Mouse (Mus musculus) limb, embryonic 14.5 days (tissue): Measurements from ENCODE around the gene Rbm20. TPM values are rescaled to one million over a fixed set of nuclear protein-coding genes. Genes with fewer than 3 reads are reported as not detected.

Experiments used
- ATAC-seq: fragments of 200-750 bp; cut with Nextera tagmentation; 2 replicates; pipeline ENCODE4 v1.8.0; 2017; ENCODE audit warnings: low read depth, moderate number of reproducible peaks, moderate TSS enrichment; ENCODE audit not compliant: low FRiP score
- DNase-seq: peaks from one replicate; pipeline ENCODE4 v3.0.0-alpha.2; 2015; ENCODE audit warnings: low spot score
- H3K27ac ChIP-seq: fragments of 300-500 bp; sonication (generic); replicated peaks from 2 replicates; pipeline ENCODE4 v1.5.1; 2014; ENCODE audit warnings: low read depth, mild to moderate bottlenecking, low read length, moderate library complexity, mixed read lengths
- H3K27me3 ChIP-seq: fragments of 300-500 bp; sonication (generic); 2 replicates; pipeline ENCODE4 v1.6.1; 2014; ENCODE audit warnings: low read length, mixed read lengths; ENCODE audit not compliant: control insufficient read depth, insufficient read depth
- H3K36me3 ChIP-seq: fragments of 300-500 bp; sonication (generic); 2 replicates; pipeline ENCODE4 v1.6.1; 2014; ENCODE audit warnings: mild to moderate bottlenecking, low read length, moderate library complexity, mixed read lengths; ENCODE audit not compliant: control insufficient read depth, insufficient read depth
- H3K4me1 ChIP-seq: fragments of 300-500 bp; sonication (generic); 2 replicates; pipeline ENCODE4 v1.6.1; 2014; ENCODE audit warnings: antibody characterized with exemption, low read length, mixed read lengths; ENCODE audit not compliant: control insufficient read depth, insufficient read depth
- H3K4me2 ChIP-seq: fragments of 300-500 bp; sonication (generic); replicated peaks from 2 replicates; pipeline ENCODE4 v1.6.1; 2014; ENCODE audit warnings: low read depth, mild to moderate bottlenecking, low read length, moderate library complexity; ENCODE audit not compliant: severe bottlenecking
- H3K4me3 ChIP-seq: fragments of 300-500 bp; sonication (generic); replicated peaks from 2 replicates; pipeline ENCODE4 v1.5.1; 2014; ENCODE audit warnings: low read length
- H3K9ac ChIP-seq: fragments of 300-500 bp; sonication (generic); 2 replicates; pipeline ENCODE4 v1.6.1; 2014; ENCODE audit warnings: mild to moderate bottlenecking, low read depth, low read length, moderate library complexity; ENCODE audit not compliant: severe bottlenecking
- H3K9me3 ChIP-seq: fragments of 300-500 bp; sonication (generic); 2 replicates; pipeline ENCODE4 v1.6.1; 2016; ENCODE audit warnings: low read length; ENCODE audit not compliant: control insufficient read depth
- POLR2A ChIP-seq: fragments of 200-500 bp; IDR thresholded peaks from 2 replicates; pipeline ENCODE4 v1.8.0; 2012; ENCODE audit warnings: inconsistent platforms, mild to moderate bottlenecking, moderate library complexity, borderline replicate concordance; ENCODE audit not compliant: insufficient read depth, insufficient read length; ENCODE audit errors: extremely low read depth
- WGBS: fragments of 180-500 bp; shearing (Covaris S2); extraction: QIAGEN DNeasy Blood & Tissue Kit; methylation state at CpG from one replicate; pipeline ENCODE4 v1.1.7; 2014; 5-methylcytosine and 5-hydroxymethylcytosine counted together
- polyA plus RNA-seq, 2 experiments: library from polyadenylated mRNA; depleted of rRNA in 1 of 2; stranded (reverse) in 1 of 2; unstranded in 1 of 2; fragments of >200 nt; fragmentation: Nextera tagmentation in 1 of 2; extraction: Ambion mirVana in 1 of 2; gene quantifications; 2 replicates each; pipeline versions ENCODE4 v1.2.1 to v1.2.3; 2012 to 2014

The Rbm20 gene
- polyA plus RNA-seq, 2 experiments: 5.5 to 10.0 TPM

DNA sequence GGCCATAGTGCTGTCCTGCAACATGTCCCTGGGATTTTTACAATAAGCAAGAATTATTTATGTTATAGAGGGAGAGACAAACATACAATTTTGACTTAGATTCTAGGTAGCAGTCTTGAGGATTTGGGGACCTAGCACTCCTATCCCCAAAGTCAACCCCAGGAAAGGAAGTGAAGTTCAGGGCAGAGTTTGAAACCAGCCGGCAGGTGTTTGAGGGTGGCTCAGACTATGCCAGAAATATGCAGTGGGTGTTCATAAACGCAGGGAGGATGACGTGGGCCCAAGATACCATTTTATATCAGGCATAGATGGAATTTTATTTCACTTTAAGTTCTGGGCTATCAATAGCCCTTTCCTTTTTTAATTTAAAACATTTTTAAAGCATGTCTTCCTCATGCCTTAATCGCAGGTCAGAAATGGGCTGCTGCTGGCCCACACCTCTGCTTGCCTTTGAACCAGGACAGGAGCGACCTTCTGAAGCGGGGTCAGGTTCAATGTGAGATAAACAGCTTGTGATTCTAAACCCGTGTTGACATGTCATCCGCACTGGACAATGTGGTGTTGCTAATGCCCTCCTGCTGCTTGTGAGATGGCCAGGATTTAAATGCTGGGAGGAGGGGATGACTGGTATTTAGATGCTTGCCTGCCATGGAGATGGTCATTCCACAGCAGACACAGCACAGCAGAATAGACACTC, 62.6 kb downstream of the Rbm20 start:
- Histone ChIP-seq H3K27ac (no peak overlapping the region), H3K4me1 (peaks cover 12% of the 10 kb centered on the region), H3K9me3 (no peaks in the 10 kb centered on the region), H3K36me3 (no peaks in the 10 kb centered on the region), H3K9ac (no peak overlapping the region), H3K27me3 (no peaks in the 10 kb centered on the region), H3K4me3 (no peak overlapping the region), H3K4me2 (no peak overlapping the region)
- WGBS: 55% methylated on average over 8 of the region's 8 CpGs
- no peak for ATAC-seq
- DNase-seq: no peak
- TF ChIP-seq POLR2A: no peak

DNA sequence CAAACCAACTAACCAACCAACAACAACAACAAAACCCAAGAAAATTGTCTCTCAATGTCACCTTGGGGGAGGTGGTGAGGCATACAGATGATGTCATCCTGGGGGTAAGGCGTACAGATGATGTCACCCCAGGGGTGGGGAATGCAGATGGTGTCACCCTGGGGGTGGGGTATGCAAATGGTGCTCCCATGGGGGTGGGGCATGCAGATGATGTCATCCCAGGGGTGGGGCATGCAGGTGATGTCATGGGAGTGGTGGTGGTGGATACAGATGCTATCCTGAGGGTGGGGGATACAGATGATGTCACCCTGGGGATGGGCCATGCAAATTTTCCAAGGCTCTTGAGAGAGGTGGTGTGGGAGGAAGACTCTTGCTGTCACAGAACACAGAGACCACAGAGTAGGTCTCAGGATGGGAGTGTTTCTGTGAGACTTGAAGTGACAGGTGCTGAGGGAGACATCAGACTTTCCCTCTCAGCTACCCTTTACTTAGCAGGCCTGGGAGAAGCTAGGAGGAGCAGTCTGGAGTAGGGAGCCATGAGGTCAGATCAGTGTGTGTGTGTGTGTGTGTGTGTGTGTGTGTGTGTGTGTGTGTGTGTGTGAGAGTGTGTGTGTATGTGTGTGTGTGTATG, 63.8 kb downstream of the Rbm20 start:
- no peak for TF ChIP-seq POLR2A
- DNase-seq: no peak
- no peak overlapping the region for H3K27ac ChIP-seq
- no peaks in the 10 kb centered on the region for H3K9me3 ChIP-seq
- H3K9ac ChIP-seq: no peak overlapping the region
- no peak for ATAC-seq
- H3K4me1 ChIP-seq: peaks cover 12% of the 10 kb centered on the region
- no peaks in the 10 kb centered on the region for H3K27me3 ChIP-seq
- no peak overlapping the region for H3K4me2 ChIP-seq
- no peaks in the 10 kb centered on the region for H3K36me3 ChIP-seq
- 89% methylated on average over 1 of the region's 1 CpGs for WGBS
- H3K4me3 ChIP-seq: no peak overlapping the region

DNA sequence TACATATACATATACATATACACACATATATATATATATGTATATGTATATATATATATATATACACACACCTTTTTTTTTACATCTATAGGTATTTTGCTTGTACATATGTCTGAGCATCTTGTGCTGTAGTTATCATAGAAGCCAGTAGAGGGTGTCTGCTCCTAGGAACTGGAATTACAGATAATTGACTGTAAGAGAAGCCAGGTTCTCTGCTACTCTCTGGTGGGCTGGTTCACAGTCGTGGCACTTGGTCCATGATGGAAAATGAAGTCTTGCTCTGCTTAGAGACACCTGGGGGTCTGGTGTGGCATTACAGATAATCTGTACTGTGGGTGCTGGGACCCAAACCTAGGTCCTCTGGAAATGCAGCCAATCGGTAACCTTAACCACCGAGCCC, 64.8 kb downstream of the Rbm20 start:
- no peak for TF ChIP-seq POLR2A
- no peak for DNase-seq
- 72% methylated on average over 3 of the region's 3 CpGs for whole genome bisulfite sequencing

DNA sequence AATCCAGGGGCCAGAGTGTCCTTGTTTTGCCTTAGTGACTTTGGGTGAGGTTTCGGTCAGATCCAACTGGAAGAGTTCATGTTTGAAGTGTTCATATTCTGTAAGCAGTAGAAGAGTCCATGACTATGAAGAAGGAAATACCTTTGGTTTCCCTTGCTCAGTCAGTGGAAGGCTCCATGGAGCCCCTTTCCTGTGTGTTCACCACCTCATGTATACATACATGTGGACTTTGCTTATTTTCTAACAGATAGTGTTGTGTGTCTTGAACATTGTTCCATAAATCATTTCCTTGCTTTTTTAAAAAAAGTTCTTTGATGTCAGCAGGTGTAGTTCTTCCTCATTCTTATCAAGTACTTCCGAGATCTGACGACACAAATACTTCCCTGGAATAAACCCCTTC, 68.2 kb downstream of the Rbm20 start:
- Histone ChIP-seq H3K27me3 (no peaks in the 10 kb centered on the region), H3K4me3 (no peak overlapping the region), H3K4me1 (no peaks in the 10 kb centered on the region), H3K9ac (no peak overlapping the region), H3K9me3 (no peaks in the 10 kb centered on the region), H3K27ac (no peak overlapping the region), H3K4me2 (no peak overlapping the region), H3K36me3 (no peaks in the 10 kb centered on the region)
- 83% methylated on average over 3 of the region's 3 CpGs for WGBS
- TF ChIP-seq POLR2A: no peak
- no peak for DNase-seq
- ATAC-seq: no peak

More for the DNA sequence above, 64.8 kb downstream of the Rbm20 start:
- H3K4me1 ChIP-seq: peaks cover 12% of the 10 kb centered on the region
- no peak for ATAC-seq
- H3K36me3 ChIP-seq: no peaks in the 10 kb centered on the region
- H3K27me3 ChIP-seq: no peaks in the 10 kb centered on the region
- no peak overlapping the region for H3K4me2 ChIP-seq
- no peak overlapping the region for H3K9ac ChIP-seq
- H3K9me3 ChIP-seq: no peaks in the 10 kb centered on the region
- no peak overlapping the region for H3K27ac ChIP-seq
- H3K4me3 ChIP-seq: no peak overlapping the region

DNA sequence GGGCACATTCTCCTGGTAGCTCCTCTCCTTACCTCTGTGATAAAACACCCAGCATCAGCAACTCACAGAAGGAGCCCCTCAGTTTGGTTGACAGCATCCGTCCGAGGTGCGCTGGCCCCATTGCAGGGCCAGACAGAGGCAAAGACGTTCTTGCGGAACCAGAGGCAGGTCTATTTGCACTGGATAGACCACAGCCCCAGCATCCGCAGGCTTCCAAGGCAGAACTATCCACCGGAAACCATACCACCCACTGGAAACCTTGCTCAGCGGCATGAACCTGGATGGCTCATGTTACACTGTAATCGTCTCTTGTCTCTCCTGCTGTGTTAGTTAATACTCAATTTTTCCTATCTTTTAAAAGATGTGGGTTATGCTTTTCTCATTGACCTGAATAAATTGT, 69.0 kb downstream of the Rbm20 start:
- H3K4me1 ChIP-seq: no peaks in the 10 kb centered on the region
- 52% methylated on average over 9 of the region's 9 CpGs for WGBS
- no peak overlapping the region for H3K4me3 ChIP-seq
- no peaks in the 10 kb centered on the region for H3K9me3 ChIP-seq
- ATAC-seq (no peak), DNase-seq (no peak)
- TF ChIP-seq POLR2A: no peak
- H3K36me3 ChIP-seq: no peaks in the 10 kb centered on the region
- H3K27me3 ChIP-seq: no peaks in the 10 kb centered on the region
- H3K27ac ChIP-seq: no peak overlapping the region
- H3K4me2 ChIP-seq: no peak overlapping the region
- no peak overlapping the region for H3K9ac ChIP-seq
